Mouse (Mus musculus): ENCODE measurements around the gene Ebf3. TPM values are rescaled to one million over a fixed set of nuclear protein-coding genes. Genes with fewer than 3 reads are reported as not detected.

Gene Ebf3
- polyA plus RNA-seq, 1 experiment from 2014 or later, result 1.5 TPM

DNA sequence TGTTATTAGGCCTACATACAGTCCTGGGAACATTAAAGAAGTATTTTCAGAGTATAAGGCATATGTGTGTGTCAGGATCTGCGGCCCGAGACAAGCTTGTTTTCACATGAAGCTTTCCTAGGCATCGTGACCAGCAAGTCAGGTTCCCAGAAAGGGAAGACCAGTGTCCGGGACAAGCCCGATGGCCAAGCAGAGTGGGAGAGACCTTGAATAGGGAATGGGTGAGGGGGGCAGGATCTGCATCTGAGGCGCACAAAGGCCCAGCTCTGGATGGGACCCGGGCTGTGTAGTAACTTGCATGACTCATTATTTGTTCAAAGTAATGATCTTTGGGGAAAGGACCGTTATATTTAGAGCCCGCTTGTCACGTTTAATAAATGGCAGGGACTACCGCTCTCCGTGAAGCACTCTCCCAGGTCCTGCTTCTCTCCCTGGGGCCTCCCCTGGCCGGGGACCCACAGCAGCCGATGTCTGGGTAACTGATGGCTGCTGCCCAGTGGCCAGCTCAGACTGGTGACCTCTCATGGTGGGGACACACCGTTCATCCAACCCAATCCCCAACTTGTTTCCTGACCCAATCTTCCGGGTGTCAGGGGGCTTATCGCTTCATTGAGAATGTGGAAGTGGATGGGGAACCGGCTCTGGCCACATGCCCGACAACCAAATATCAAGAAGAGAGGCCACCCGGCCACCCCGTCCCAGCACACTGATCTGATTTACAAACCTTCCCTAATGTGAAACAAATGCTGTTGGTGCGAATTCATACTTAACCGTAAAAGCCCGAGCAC, 16.5 kb downstream of the Ebf3 start:
- no peak overlapping the region for H3K27ac ChIP-seq
- ATAC-seq (replicated peaks; ENCODE audit: low FRiP score), result no peak
- 35% methylated on average over 24 of the region's 24 CpGs for WGBS
- no peak overlapping the region for H3K4me2 ChIP-seq
- H3K9me3 ChIP-seq (replicated peaks), result no peaks in the 10 kb centered on the region
- no peak overlapping the region for H3K4me3 ChIP-seq (replicated peaks)
- H3K27me3 ChIP-seq, result peaks cover 84% of the 10 kb centered on the region
- no peaks in the 10 kb centered on the region for H3K36me3 ChIP-seq
- H3K9ac ChIP-seq, result no peak overlapping the region
- H3K4me1 ChIP-seq, result peaks cover 34% of the 10 kb centered on the region

DNA sequence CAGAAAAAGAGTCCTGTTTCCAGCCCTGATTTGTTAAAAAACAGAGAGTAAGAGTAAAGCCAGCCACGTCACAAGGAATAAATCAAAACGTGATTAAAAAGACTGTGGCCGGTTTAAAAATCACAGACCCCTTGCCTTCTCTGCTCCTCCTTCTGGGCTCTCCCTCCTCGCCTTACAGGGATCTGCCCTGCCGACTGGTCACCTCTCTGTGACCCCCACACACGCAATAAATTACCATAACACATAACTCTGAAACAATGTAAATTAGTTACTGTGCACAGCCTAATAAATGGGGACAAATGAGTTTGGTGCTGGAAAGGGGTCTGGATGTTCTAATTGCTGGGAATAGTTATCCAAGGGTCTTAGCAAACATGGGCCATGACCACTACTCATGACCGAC, 17.1 kb downstream of the Ebf3 start:
- ATAC-seq (replicated peaks; ENCODE audit: low FRiP score), result no peak
- Histone ChIP-seq H3K27me3 (peaks cover 84% of the 10 kb centered on the region), H3K27ac (no peak overlapping the region), H3K9me3 (replicated peaks) (no peaks in the 10 kb centered on the region), H3K4me3 (replicated peaks) (no peak overlapping the region), H3K9ac (no peak overlapping the region), H3K36me3 (no peaks in the 10 kb centered on the region), H3K4me1 (peaks cover 34% of the 10 kb centered on the region), H3K4me2 (peak overlapping the region; percentile 27)
- WGBS, result 23% methylated on average over 7 of the region's 7 CpGs

DNA sequence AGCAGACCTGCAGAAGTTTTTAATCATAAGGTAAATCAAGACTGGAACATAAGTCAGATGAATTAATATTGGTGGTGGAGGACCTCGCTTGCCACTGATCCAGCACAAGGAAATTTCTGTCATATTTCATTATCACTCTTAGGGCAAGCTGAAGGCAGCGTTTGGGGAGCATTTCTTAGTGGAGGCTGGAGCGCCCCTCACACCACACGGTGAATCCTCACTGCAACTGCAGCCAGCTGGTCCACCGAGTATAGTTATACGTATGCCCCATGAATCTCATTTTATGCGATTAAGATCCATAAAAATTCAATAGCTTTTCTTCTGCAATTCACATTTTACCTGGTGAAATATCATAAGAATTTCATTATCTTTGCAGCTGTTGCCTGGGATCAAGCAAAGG, 18.6 kb downstream of the Ebf3 start:
- WGBS, result 81% methylated on average over 7 of the region's 7 CpGs
- Histone ChIP-seq H3K4me3 (replicated peaks) (no peak overlapping the region), H3K27ac (no peak overlapping the region), H3K36me3 (no peaks in the 10 kb centered on the region), H3K9ac (no peak overlapping the region), H3K9me3 (replicated peaks) (no peaks in the 10 kb centered on the region), H3K27me3 (peaks cover 73% of the 10 kb centered on the region), H3K4me1 (peaks cover 23% of the 10 kb centered on the region), H3K4me2 (no peak overlapping the region)
- ATAC-seq (replicated peaks; ENCODE audit: low FRiP score), result no peak

DNA sequence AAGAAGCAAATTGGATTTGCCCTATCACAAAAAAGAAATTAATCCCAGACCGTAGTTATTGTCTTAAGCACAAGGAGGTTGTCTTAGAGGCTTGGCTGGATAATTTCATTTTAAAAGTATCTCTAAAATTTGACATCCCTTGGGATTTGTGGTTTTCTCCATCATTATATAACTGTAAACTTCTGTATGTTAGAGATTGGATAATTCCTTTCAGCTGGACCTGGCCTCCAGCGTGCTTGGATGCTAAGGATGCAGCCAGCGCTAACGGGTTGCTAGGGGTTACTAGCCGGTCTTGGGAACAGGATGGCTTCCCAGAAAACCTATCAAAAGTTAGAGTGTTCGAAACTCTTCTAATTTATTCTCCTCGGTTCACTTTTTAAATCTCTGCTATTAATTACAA, 19.8 kb downstream of the Ebf3 start:
- Histone ChIP-seq H3K4me3 (replicated peaks) (no peak overlapping the region), H3K27ac (no peak overlapping the region), H3K4me1 (peaks cover 16% of the 10 kb centered on the region; the same call in 1 of the 2 replicates), H3K27me3 (peaks cover 62% of the 10 kb centered on the region), H3K36me3 (no peaks in the 10 kb centered on the region), H3K9me3 (replicated peaks) (no peaks in the 10 kb centered on the region), H3K4me2 (no peak overlapping the region), H3K9ac (no peak overlapping the region)
- no peak for ATAC-seq (replicated peaks; ENCODE audit: low FRiP score)
- WGBS, result 81% methylated on average over 7 of the region's 7 CpGs

DNA sequence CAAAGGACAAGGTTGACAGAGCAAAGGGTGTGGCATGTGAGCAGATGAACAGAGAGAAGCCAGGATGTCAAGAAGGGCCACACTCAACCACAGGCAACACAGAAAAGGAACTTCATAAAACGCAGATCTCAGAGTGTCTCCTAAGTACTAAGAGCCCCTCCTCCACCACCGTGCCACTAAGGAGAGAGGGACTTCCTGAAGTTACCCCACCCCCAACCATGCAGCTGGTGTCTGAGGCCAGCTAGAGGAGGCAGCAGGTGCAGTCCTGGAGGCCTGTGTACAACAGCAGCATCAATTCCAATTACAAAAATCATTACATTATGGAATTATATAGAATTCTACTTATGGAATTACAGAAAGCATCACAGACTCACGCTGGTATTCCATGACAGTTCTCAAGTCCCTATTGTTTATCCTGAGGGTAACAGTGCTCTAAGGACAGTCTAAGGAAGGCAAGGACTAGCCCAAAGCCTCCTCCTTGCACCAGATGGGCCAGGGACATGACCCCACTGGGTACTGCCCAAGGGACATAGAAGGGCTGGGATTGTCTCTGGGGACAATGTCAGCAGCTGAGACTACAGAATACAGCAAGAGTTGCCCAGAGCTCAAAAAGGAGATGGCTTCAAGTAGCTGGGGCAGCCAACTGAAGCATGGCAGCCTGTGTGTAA, 24.8 kb downstream of the Ebf3 start:
- Histone ChIP-seq H3K4me1 (0 out of 2 replicates have a peak, but pooled peaks cover 3% of the 10 kb centered on the region), H3K9ac (no peak overlapping the region), H3K27me3 (0 out of 2 replicates have a peak, but pooled peaks cover 14% of the 10 kb centered on the region), H3K27ac (no peak overlapping the region), H3K4me2 (no peak overlapping the region), H3K9me3 (replicated peaks) (no peaks in the 10 kb centered on the region), H3K4me3 (replicated peaks) (no peak overlapping the region), H3K36me3 (no peaks in the 10 kb centered on the region)
- ATAC-seq (replicated peaks; ENCODE audit: low FRiP score), result no peak
- WGBS, result 48% methylated on average over 3 of the region's 3 CpGs

DNA sequence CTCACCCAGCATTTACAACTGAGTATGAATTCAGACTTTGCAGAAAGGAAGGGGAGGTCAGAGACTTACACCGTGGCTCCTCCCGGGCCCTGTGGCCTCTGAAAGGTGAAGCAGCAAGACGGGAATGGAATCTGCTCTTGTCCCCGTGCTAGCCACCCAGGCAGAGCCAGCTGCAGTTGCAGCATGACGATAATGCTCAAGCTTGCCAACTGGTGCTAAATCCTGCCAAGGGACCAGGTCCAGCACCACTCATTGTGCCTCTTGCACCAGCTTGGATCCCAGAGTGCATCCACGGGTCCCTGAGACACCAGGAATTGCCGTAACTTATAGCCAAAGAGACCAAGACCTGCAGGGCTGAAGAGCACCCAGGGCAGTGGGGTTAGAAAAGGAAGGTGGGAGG, 36.1 kb downstream of the Ebf3 start:
- Histone ChIP-seq H3K4me3 (replicated peaks) (no peak overlapping the region), H3K9me3 (replicated peaks) (no peaks in the 10 kb centered on the region), H3K27ac (no peak overlapping the region), H3K36me3 (no peaks in the 10 kb centered on the region), H3K4me2 (no peak overlapping the region), H3K27me3 (peaks cover 12% of the 10 kb centered on the region; the same call in 1 of the 2 replicates), H3K9ac (no peak overlapping the region), H3K4me1 (0 out of 2 replicates have a peak, but pooled peaks cover 4% of the 10 kb centered on the region)
- no peak for ATAC-seq (replicated peaks; ENCODE audit: low FRiP score)
- 74% methylated on average over 7 of the region's 7 CpGs for WGBS

DNA sequence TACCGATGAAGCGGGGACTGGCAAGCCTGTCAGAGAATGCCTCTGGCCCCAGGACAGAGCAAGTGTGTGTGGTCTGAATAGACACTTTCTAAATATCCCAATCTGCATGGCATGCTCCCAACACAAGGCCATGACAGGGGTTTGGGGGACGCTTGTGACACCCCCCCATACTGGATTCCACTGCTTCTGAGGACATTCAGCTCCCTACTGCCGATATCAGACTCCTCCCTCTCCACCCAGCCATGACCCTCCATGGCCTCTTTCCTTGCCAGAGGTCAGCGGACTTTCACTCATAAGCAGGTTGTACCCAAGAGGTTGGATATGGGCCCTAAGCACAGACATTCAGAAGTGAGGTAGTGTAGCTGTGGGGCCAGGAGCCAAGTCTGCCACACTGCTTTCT, 36.5 kb downstream of the Ebf3 start:
- 0 out of 2 replicates have a peak, but pooled peaks cover 4% of the 10 kb centered on the region for H3K4me1 ChIP-seq
- no peaks in the 10 kb centered on the region for H3K9me3 ChIP-seq (replicated peaks)
- no peak for ATAC-seq (replicated peaks; ENCODE audit: low FRiP score)
- 79% methylated on average over 5 of the region's 5 CpGs for WGBS
- no peak overlapping the region for H3K27ac ChIP-seq
- no peak overlapping the region for H3K9ac ChIP-seq
- no peak overlapping the region for H3K4me3 ChIP-seq (replicated peaks)
- H3K4me2 ChIP-seq, result no peak overlapping the region
- H3K27me3 ChIP-seq, result peaks cover 10% of the 10 kb centered on the region; the same call in 1 of the 2 replicates
- no peaks in the 10 kb centered on the region for H3K36me3 ChIP-seq

DNA sequence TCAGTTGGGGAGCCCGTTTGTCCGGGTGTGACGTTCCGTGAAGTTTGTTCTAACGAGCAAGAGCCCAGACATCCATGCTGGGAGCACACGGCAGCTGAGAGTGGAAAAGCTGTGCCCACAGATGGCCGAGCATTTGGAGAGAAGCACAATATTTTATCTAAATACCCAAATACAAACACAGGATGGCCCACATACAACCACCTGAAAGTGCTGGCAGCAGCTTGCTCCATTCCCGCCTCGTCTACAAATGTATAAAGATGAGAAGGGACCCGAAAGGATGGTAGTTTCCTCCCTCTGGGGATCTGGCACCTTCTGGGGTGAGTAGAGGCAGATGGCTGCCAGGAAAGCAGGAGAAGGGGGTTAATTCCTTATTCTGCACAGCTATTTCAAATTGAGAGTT, 42.0 kb downstream of the Ebf3 start:
- ATAC-seq (replicated peaks; ENCODE audit: low FRiP score), result no peak
- Histone ChIP-seq H3K4me1 (peaks cover 24% of the 10 kb centered on the region), H3K27ac (no peak overlapping the region), H3K4me2 (no peak overlapping the region), H3K9me3 (replicated peaks) (no peaks in the 10 kb centered on the region), H3K36me3 (no peaks in the 10 kb centered on the region), H3K27me3 (peaks cover 35% of the 10 kb centered on the region), H3K9ac (no peak overlapping the region), H3K4me3 (replicated peaks) (no peak overlapping the region)
- 75% methylated on average over 10 of the region's 10 CpGs for whole genome bisulfite sequencing

DNA sequence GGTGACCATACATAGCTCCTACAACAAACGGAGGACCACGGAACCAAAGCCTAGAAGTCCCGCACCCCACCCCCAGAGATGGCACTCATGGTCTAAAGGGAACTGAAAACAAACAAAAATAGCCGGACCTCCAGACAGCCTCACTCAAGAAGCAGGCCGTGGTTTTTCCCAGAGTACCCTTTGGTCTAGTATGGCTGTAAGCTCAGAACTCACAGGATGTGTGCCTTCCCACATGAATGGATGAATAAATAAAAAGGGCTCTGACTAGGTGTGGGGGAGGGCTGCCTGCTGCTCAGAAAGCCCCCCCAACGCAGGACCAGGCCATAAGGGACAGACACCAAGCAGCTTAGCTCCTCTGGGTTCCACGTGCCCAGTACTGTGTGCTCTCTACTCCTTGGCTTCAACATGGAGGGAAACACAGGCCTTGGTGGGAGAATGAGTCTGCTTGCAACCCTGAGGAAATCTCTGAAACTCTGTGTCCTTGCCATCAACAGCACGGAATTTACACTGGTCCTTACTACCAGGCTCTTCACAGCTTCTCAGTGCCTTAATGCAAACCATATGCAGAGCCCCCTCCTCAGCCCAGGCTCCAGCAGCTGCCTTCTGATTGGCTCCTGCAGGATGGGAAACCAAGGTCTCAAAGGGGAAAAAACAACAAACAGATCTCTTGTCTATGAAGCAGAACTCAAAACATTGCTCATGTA, 45.6 kb downstream of the Ebf3 start:
- H3K4me2 ChIP-seq, result no peak overlapping the region
- H3K27ac ChIP-seq, result no peak overlapping the region
- peaks cover 34% of the 10 kb centered on the region for H3K4me1 ChIP-seq
- no peaks in the 10 kb centered on the region for H3K36me3 ChIP-seq
- H3K4me3 ChIP-seq (replicated peaks), result no peak overlapping the region
- H3K27me3 ChIP-seq, result peaks cover 46% of the 10 kb centered on the region
- H3K9ac ChIP-seq, result no peak overlapping the region
- no peak for ATAC-seq (replicated peaks; ENCODE audit: low FRiP score)
- H3K9me3 ChIP-seq (replicated peaks), result no peaks in the 10 kb centered on the region
- WGBS, result 53% methylated on average over 8 of the region's 8 CpGs

DNA sequence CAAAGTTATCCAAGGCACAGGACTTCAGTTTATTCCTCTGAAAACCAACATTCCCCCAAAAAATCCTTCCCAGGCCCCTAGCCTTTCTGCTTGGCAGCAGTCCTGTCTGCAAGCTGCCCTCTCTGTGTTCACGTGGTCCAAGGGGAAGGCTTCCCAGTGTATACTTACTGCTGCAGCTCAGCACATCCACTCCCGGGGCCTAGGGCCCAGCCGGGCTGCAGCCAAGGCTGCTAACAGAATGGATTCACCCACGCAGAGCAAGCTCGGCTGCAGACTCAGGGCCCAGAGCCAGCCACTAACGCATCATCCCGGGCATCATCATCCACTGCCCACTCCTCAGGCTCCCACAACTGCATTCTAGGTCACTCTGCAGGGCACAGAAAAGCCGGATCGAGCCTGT, 46.8 kb downstream of the Ebf3 start:
- peaks cover 46% of the 10 kb centered on the region for H3K27me3 ChIP-seq
- 67% methylated on average over 9 of the region's 9 CpGs for WGBS

DNA sequence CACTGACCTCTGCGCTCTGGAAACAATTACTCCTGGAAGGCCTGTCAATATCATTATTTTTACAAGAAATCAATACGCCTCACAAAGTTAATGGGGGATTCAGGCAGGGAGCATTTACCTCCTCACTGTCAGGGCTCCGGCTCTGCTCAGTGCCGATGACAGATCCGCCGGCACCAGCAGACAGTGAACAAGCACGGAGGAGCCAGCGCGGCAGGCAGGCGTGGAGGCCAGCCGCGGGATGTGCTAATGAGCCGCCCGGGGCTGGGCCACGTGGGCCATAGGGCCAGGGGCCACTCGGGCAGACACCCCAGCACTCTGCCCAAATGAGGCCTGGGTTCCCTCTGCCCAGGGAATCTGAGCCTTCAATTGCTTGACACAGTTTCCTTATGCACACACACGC, 47.7 kb downstream of the Ebf3 start:
- peaks cover 44% of the 10 kb centered on the region for H3K27me3 ChIP-seq
- no peak for ATAC-seq (replicated peaks; ENCODE audit: low FRiP score)
- no peak overlapping the region for H3K4me3 ChIP-seq (replicated peaks)
- no peaks in the 10 kb centered on the region for H3K36me3 ChIP-seq
- no peaks in the 10 kb centered on the region for H3K9me3 ChIP-seq (replicated peaks)
- no peak overlapping the region for H3K9ac ChIP-seq
- H3K4me2 ChIP-seq, result peak overlapping the region; percentile 10; the same call in 1 of the 2 replicates
- 16% methylated on average over 17 of the region's 17 CpGs for WGBS
- H3K4me1 ChIP-seq, result peaks cover 34% of the 10 kb centered on the region
- no peak overlapping the region for H3K27ac ChIP-seq

More for the DNA sequence above, 46.8 kb downstream of the Ebf3 start:
- no peak for ATAC-seq (replicated peaks; ENCODE audit: low FRiP score)
- no peaks in the 10 kb centered on the region for H3K9me3 ChIP-seq (replicated peaks)
- no peak overlapping the region for H3K9ac ChIP-seq
- H3K4me3 ChIP-seq (replicated peaks), result no peak overlapping the region
- H3K27ac ChIP-seq, result no peak overlapping the region
- no peak overlapping the region for H3K4me2 ChIP-seq
- peaks cover 34% of the 10 kb centered on the region for H3K4me1 ChIP-seq
- no peaks in the 10 kb centered on the region for H3K36me3 ChIP-seq

DNA sequence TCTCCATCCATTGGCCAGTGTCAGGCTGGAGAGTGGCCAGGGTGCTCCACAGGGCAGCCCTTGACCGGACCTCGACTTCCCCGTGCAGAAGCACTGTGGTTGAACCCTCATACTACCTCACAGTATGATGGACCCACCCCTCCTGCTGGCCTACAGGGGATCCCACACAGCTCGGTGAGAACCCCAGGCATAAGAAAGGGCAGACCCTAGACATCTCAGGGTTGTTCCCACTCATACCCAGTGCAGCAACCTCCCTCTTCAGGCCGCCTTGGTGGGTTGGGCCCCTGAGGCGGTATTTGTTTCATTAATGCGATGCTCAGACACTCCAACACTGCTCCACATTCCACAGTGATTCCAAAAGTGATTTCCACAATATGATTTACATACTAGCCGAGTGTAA, 51.9 kb downstream of the Ebf3 start:
- H3K4me2 ChIP-seq, result no peak overlapping the region
- H3K36me3 ChIP-seq, result no peaks in the 10 kb centered on the region
- peaks cover 12% of the 10 kb centered on the region for H3K4me1 ChIP-seq
- no peak overlapping the region for H3K4me3 ChIP-seq (replicated peaks)
- no peak overlapping the region for H3K27ac ChIP-seq
- no peaks in the 10 kb centered on the region for H3K9me3 ChIP-seq (replicated peaks)
- 85% methylated on average over 8 of the region's 8 CpGs for WGBS
- peaks cover 31% of the 10 kb centered on the region for H3K27me3 ChIP-seq
- H3K9ac ChIP-seq, result no peak overlapping the region
- ATAC-seq (replicated peaks; ENCODE audit: low FRiP score), result no peak

Measured in kidney, embryonic 15.5 days (tissue).